Mouse (Mus musculus) megakaryocyte, embryonic 14.5 days (primary cell): ENCODE data around the gene Ggps1.

Experiments used
- FLI1 ChIP-seq: IDR thresholded peaks from 2 replicates; pipeline ENCODE4 v1.6.1; 2012; ENCODE audit warnings: low read length, inconsistent platforms, mixed read lengths
- GATA1 ChIP-seq: IDR thresholded peaks from 3 replicates; pipeline ENCODE4 v1.6.1; 2012; ENCODE audit warnings: mixed read lengths, low read length, inconsistent platforms, borderline replicate concordance

GRCm38 (mm10) chr13:14049878-14050277 is 13.4 kb downstream of the Ggps1 start:
- TF ChIP-seq GATA1 (no peak), FLI1 (no peak)
